Mouse (Mus musculus) cerebellum, postnatal 25 days (tissue): ENCODE measurements around the gene Ppp1r15a.
A peak's percentile ranks its signal among the peaks of the same experiment; 100 is the strongest.
"Not testable (repeated sequence)": the region's sequence is repeated elsewhere in the genome, so short reads cannot be mapped to it uniquely, and the experiment has no call there.

Source experiments
- DNase-seq, 2 experiments: peaks; one replicate each; pipeline ENCODE4 v3.0.0; 2021; ENCODE audit warnings: mixed read lengths in 2 of 2

Gene Ppp1r15a

GRCm38 (mm10) chr7:45480310-45480709 is 45.8 kb downstream of the Ppp1r15a start:
- DNase-seq, result not testable (repeated sequence)

- DNase-seq, result no peak
These were observed 47.3 kb downstream of the Ppp1r15a start for GRCm38 (mm10) chr7:45478774-45479173.

DNA sequence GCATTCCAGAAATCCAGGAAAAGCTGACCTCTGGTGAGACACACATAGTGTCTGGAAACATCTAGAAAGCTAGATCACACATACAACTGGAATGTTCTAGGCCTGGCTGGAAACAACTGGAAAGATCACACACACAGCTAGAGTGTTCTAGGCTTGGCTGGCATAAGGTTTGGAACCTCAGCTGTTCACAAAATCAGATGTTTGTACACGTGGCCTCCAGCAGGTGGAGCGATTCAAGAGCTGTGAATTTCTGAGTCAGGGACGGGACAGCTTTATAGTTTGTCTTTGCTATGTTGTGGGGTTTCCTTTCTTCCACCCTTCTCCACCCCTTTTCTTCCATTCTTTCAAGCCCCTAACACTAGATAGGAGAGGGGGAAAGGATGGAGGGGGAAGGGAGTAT is 49.1 kb downstream of the Ppp1r15a start:
- DNase-seq, result peak; percentile 77 to 84

- peak in 1 of 2 experiments; percentile 9 for DNase-seq
These were observed 49.6 kb downstream of the Ppp1r15a start for GRCm38 (mm10) chr7:45476453-45476852.

DNA sequence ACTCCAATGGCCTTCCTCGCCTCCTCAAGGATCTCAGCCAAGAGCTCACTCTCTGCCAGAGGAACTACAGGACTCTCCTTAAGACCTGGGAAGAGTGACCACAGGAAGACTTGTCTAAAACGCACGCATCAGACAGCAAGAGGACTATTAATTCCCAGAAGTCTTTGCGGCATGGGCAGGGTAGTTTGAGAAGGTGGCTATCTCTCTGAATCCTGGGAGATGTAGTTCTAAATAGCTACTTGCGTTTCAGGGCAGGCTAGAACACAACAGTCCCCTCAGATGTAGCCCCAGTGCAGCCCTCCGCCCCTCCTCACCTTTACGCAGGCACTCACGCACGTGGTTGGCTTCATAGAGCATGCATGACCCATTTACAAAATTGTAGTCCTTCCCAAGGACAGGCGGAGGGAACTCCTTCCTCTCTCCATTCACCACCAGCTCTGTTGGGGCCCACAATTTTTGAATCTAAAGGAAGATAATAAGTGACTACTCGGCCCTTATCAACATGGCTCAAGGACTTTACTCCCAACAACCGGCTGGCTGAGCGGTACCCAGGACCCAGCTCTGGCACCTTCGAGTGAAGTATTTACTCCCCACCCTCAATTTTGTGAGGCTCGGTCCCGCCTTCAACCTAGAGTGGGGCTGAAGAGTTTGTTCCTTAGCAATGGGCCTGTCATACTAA is 50.6 kb downstream of the Ppp1r15a start:
- DNase-seq, result peak in 1 of 2 experiments; percentile 67
